Mouse (Mus musculus): Measurements from ENCODE around the gene Fam129a. TPM values are rescaled to one million over a fixed set of nuclear protein-coding genes. Genes with fewer than 3 reads are reported as not detected.
A peak's percentile ranks its signal among the peaks of the same experiment; 100 is the strongest.

Gene Fam129a
- polyA plus RNA-seq, 1 experiment from 2014 or later: 0.51 TPM

GRCm38 (mm10) chr1:151664384-151664783, 93.4 kb downstream of the Fam129a start:
- no peak for ATAC-seq (ENCODE audit: low FRiP score)
- 92% methylated on average over 10 of the region's 10 CpGs for WGBS
- no peaks in the 10 kb centered on the region for H3K4me1 ChIP-seq (ENCODE audit: control insufficient read depth, insufficient read depth, low read length)
- H3K27ac ChIP-seq (ENCODE audit: low read depth, low read length): no peak overlapping the region
- H3K4me3 ChIP-seq (ENCODE audit: low read depth, low read length): no peak overlapping the region
- no peaks in the 10 kb centered on the region for H3K27me3 ChIP-seq (ENCODE audit: control insufficient read depth, insufficient read depth, low read length)
- DNase-seq (ENCODE audit: low spot score, missing footprints): no peak
- no peak overlapping the region for H3K9ac ChIP-seq (ENCODE audit: low read length)
- no peaks in the 10 kb centered on the region for H3K36me3 ChIP-seq (ENCODE audit: control insufficient read depth, insufficient read depth, low read length)
- no peak overlapping the region for H3K4me2 ChIP-seq
- H3K9me3 ChIP-seq (ENCODE audit: control insufficient read depth, low read length): no peaks in the 10 kb centered on the region

DNA sequence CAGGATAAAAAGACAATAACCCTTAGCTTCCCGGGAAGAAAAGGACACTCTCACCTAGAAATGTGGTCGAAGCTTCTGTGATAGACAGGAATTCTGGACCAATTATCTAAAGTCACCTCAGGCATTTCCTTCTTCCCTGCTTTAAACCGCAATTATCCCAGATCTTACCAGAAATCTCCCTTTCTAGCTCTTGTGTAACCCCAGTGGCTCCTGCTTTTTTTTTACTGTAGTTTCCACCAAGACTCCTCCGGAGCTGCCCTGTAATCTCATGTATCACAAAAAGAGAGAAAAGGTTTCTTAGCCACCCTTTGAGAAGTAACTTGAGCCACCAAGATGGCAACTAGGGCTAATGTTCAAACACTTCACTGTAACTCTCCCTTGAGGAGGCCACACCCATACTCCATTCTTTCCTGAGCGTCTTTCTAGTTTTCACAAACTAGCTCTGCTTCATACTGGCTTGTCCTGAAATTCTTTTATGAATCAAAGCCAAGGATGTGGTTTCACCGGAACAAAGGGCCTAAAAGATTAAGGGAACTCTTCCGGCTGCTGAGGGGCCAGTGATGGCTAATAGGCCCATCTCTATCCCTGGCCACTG, 93.9 kb downstream of the Fam129a start:
- Histone ChIP-seq H3K36me3 (ENCODE audit: control insufficient read depth, insufficient read depth, low read length) (no peaks in the 10 kb centered on the region), H3K4me3 (ENCODE audit: low read depth, low read length) (no peak overlapping the region), H3K9ac (ENCODE audit: low read length) (no peak overlapping the region), H3K4me1 (ENCODE audit: control insufficient read depth, insufficient read depth, low read length) (no peaks in the 10 kb centered on the region), H3K9me3 (ENCODE audit: control insufficient read depth, low read length) (no peaks in the 10 kb centered on the region), H3K4me2 (no peak overlapping the region), H3K27ac (ENCODE audit: low read depth, low read length) (no peak overlapping the region), H3K27me3 (ENCODE audit: control insufficient read depth, insufficient read depth, low read length) (no peaks in the 10 kb centered on the region)
- DNase-seq (ENCODE audit: low spot score, missing footprints) (no peak), ATAC-seq (ENCODE audit: low FRiP score) (no peak)
- WGBS: 85% methylated on average over 7 of the region's 7 CpGs

DNA sequence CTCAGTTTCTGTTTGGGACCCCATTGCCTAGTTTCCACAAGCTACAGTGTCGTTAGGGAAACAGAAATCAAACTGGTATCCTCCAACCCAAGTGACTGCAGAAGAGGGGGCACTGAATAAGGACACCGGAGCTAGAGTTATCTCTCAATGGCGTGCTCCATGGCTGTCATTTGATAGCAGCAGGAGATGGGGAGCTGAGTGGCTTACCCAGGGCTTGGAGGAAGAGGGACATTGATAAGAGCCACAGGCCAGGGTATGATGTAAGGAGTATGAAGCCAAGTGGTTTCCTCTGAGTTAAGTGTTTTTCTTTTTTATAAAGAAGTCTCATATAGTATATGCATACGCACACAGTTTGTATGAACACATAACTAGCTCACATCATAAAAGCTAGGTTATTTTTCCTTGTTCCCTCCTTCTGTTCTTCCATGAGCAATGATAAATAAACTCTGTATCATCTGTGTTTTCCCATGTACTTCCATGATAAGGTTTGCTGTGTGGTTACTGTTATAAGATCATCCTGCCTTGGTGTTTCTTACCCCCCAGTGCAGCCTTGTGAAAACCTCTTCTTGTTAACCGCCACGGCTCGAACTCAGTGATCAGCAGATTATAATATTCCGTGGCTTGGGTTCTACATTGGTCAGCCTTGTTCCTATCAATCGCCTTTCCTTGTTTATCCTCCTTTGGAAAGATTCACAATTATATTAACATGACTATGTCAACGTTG, 96.5 kb downstream of the Fam129a start:
- Histone ChIP-seq H3K4me1 (ENCODE audit: control insufficient read depth, insufficient read depth, low read length) (no peaks in the 10 kb centered on the region), H3K27ac (ENCODE audit: low read depth, low read length) (no peak overlapping the region), H3K9me3 (ENCODE audit: control insufficient read depth, low read length) (no peaks in the 10 kb centered on the region), H3K4me3 (ENCODE audit: low read depth, low read length) (no peak overlapping the region), H3K27me3 (ENCODE audit: control insufficient read depth, insufficient read depth, low read length) (no peaks in the 10 kb centered on the region), H3K9ac (ENCODE audit: low read length) (no peak overlapping the region), H3K36me3 (ENCODE audit: control insufficient read depth, insufficient read depth, low read length) (no peaks in the 10 kb centered on the region), H3K4me2 (no peak overlapping the region)
- DNase-seq (ENCODE audit: low spot score, missing footprints) (no peak), ATAC-seq (ENCODE audit: low FRiP score) (no peak)
- 85% methylated on average over 10 of the region's 10 CpGs for WGBS

GRCm38 (mm10) chr1:151670006-151670591, 99.1 kb downstream of the Fam129a start:
- Histone ChIP-seq H3K27ac (ENCODE audit: low read depth, low read length) (no peak overlapping the region), H3K9me3 (ENCODE audit: control insufficient read depth, low read length) (no peaks in the 10 kb centered on the region), H3K4me1 (ENCODE audit: control insufficient read depth, insufficient read depth, low read length) (no peaks in the 10 kb centered on the region), H3K4me3 (ENCODE audit: low read depth, low read length) (no peak overlapping the region), H3K27me3 (ENCODE audit: control insufficient read depth, insufficient read depth, low read length) (no peaks in the 10 kb centered on the region), H3K36me3 (ENCODE audit: control insufficient read depth, insufficient read depth, low read length) (no peaks in the 10 kb centered on the region), H3K9ac (ENCODE audit: low read length) (no peak overlapping the region), H3K4me2 (no peak overlapping the region)
- ATAC-seq (ENCODE audit: low FRiP score): no peak
- WGBS: 84% methylated on average over 9 of the region's 9 CpGs
- DNase-seq (ENCODE audit: low spot score, missing footprints): no peak

- H3K36me3 ChIP-seq (ENCODE audit: control insufficient read depth, insufficient read depth, low read length): no peaks in the 10 kb centered on the region
- DNase-seq (ENCODE audit: low spot score, missing footprints) (no peak), ATAC-seq (ENCODE audit: low FRiP score) (no peak)
- whole genome bisulfite sequencing: 66% methylated on average over 5 of the region's 5 CpGs
- H3K27me3 ChIP-seq (ENCODE audit: control insufficient read depth, insufficient read depth, low read length): no peaks in the 10 kb centered on the region
- no peaks in the 10 kb centered on the region for H3K9me3 ChIP-seq (ENCODE audit: control insufficient read depth, low read length)
- no peak overlapping the region for H3K9ac ChIP-seq (ENCODE audit: low read length)
- H3K27ac ChIP-seq (ENCODE audit: low read depth, low read length): no peak overlapping the region
- H3K4me2 ChIP-seq: no peak overlapping the region
- H3K4me1 ChIP-seq (ENCODE audit: control insufficient read depth, insufficient read depth, low read length): no peaks in the 10 kb centered on the region
- H3K4me3 ChIP-seq (ENCODE audit: low read depth, low read length): no peak overlapping the region
Observed at GRCm38 (mm10) chr1:151675684-151676083, 104.7 kb downstream of the Fam129a start.

- H3K27ac ChIP-seq (ENCODE audit: low read depth, low read length): no peak overlapping the region
Observed at GRCm38 (mm10) chr1:151677185-151677809, 106.3 kb downstream of the Fam129a start.

GRCm38 (mm10) chr1:151677975-151678374, 107.0 kb downstream of the Fam129a start:
- Histone ChIP-seq H3K27me3 (ENCODE audit: control insufficient read depth, insufficient read depth, low read length) (no peaks in the 10 kb centered on the region), H3K4me1 (ENCODE audit: control insufficient read depth, insufficient read depth, low read length) (no peaks in the 10 kb centered on the region), H3K9me3 (ENCODE audit: control insufficient read depth, low read length) (no peaks in the 10 kb centered on the region), H3K27ac (ENCODE audit: low read depth, low read length) (no peak overlapping the region), H3K9ac (ENCODE audit: low read length) (no peak overlapping the region), H3K36me3 (ENCODE audit: control insufficient read depth, insufficient read depth, low read length) (no peaks in the 10 kb centered on the region), H3K4me3 (ENCODE audit: low read depth, low read length) (no peak overlapping the region), H3K4me2 (no peak overlapping the region)
- 83% methylated on average over 4 of the region's 4 CpGs for WGBS
- ATAC-seq (ENCODE audit: low FRiP score) (no peak), DNase-seq (ENCODE audit: low spot score, missing footprints) (no peak)

More at GRCm38 (mm10) chr1:151677185-151677809, 106.3 kb downstream of the Fam129a start:
- 57% methylated on average over 3 of the region's 4 CpGs for WGBS
- Histone ChIP-seq H3K4me1 (ENCODE audit: control insufficient read depth, insufficient read depth, low read length) (no peaks in the 10 kb centered on the region), H3K9me3 (ENCODE audit: control insufficient read depth, low read length) (no peaks in the 10 kb centered on the region), H3K4me2 (no peak overlapping the region), H3K4me3 (ENCODE audit: low read depth, low read length) (no peak overlapping the region), H3K27me3 (ENCODE audit: control insufficient read depth, insufficient read depth, low read length) (no peaks in the 10 kb centered on the region), H3K36me3 (ENCODE audit: control insufficient read depth, insufficient read depth, low read length) (no peaks in the 10 kb centered on the region), H3K9ac (ENCODE audit: low read length) (no peak overlapping the region)
- no peak for DNase-seq (ENCODE audit: low spot score, missing footprints)
- 0 out of 2 replicates have a peak, but pooled peaks have one; percentile 24 for ATAC-seq (ENCODE audit: low FRiP score)

GRCm38 (mm10) chr1:151679153-151679552, 108.2 kb downstream of the Fam129a start:
- no peak overlapping the region for H3K4me3 ChIP-seq (ENCODE audit: low read depth, low read length)
- 95% methylated on average over 7 of the region's 7 CpGs for WGBS
- H3K36me3 ChIP-seq (ENCODE audit: control insufficient read depth, insufficient read depth, low read length): no peaks in the 10 kb centered on the region
- ATAC-seq (ENCODE audit: low FRiP score) (no peak), DNase-seq (ENCODE audit: low spot score, missing footprints) (no peak)
- H3K27me3 ChIP-seq (ENCODE audit: control insufficient read depth, insufficient read depth, low read length): no peaks in the 10 kb centered on the region
- no peak overlapping the region for H3K9ac ChIP-seq (ENCODE audit: low read length)
- no peaks in the 10 kb centered on the region for H3K9me3 ChIP-seq (ENCODE audit: control insufficient read depth, low read length)
- no peak overlapping the region for H3K27ac ChIP-seq (ENCODE audit: low read depth, low read length)
- H3K4me1 ChIP-seq (ENCODE audit: control insufficient read depth, insufficient read depth, low read length): no peaks in the 10 kb centered on the region
- H3K4me2 ChIP-seq: no peak overlapping the region

All from midbrain, embryonic 11.5 days (tissue).